Mouse (Mus musculus): Measurements from ENCODE around the gene Atxn1.

- no peak for TF ChIP-seq POLR2A (IDR thresholded peaks at IDR 0.05; ENCODE audit: extremely low read depth, insufficient read depth, low read length)
- no peak for TF ChIP-seq CTCF (IDR thresholded peaks at IDR 0.05; ENCODE audit: extremely low read depth, insufficient read depth, low read length)
Measured at GRCm38 (mm10) chr13:45970920-45971536, 6.2 kb upstream of the Atxn1 start.

Measured in cortical plate, adult 2 months (tissue).